Mouse (Mus musculus) urinary bladder, adult 2 months (tissue): Measurements from ENCODE around the gene Ppp1r16b. TPM values are rescaled to one million over a fixed set of nuclear protein-coding genes. Genes with fewer than 3 reads are reported as not detected.

Source experiments
- DNase-seq: peaks from one replicate; pipeline ENCODE4 v3.0.0; 2022; ENCODE audit warnings: low spot score
- polyA plus RNA-seq: library from polyadenylated mRNA; depleted of rRNA; stranded (reverse); fragments of >200 nt; gene quantifications from 2 replicates; pipeline ENCODE4 v1.2.3, GENCODE M21; 2012

Gene Ppp1r16b
- polyA plus RNA-seq, 1 experiment, result 0.95 TPM

GRCm38 (mm10) chr2:158690116-158690515 is 24.9 kb downstream of the Ppp1r16b start:
- no peak for DNase-seq

GRCm38 (mm10) chr2:158692191-158692590 is 27.0 kb downstream of the Ppp1r16b start:
- no peak for DNase-seq

DNA sequence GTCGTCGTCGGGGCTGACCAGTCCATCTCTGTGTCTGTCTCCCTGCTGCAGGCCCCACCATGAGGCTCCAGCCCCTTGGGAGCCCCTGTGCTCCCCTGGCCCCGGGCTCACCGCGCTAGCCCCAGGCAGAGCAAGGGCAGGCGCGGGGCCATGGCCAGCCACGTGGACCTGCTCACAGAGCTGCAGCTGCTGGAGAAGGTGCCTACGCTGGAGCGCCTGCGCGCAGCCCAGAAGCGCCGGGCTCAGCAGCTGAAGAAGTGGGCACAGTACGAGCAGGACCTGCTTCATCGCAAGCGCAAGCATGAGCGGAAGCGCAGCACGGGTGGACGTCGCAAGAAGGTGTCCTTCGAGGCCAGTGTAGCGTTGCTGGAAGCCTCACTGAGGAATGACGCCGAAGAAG is 30.6 kb downstream of the Ppp1r16b start:
- no peak for DNase-seq

- no peak for DNase-seq
Measured at GRCm38 (mm10) chr2:158696451-158696850, 31.3 kb downstream of the Ppp1r16b start.

GRCm38 (mm10) chr2:158699908-158700307 is 34.7 kb downstream of the Ppp1r16b start:
- no peak for DNase-seq

DNA sequence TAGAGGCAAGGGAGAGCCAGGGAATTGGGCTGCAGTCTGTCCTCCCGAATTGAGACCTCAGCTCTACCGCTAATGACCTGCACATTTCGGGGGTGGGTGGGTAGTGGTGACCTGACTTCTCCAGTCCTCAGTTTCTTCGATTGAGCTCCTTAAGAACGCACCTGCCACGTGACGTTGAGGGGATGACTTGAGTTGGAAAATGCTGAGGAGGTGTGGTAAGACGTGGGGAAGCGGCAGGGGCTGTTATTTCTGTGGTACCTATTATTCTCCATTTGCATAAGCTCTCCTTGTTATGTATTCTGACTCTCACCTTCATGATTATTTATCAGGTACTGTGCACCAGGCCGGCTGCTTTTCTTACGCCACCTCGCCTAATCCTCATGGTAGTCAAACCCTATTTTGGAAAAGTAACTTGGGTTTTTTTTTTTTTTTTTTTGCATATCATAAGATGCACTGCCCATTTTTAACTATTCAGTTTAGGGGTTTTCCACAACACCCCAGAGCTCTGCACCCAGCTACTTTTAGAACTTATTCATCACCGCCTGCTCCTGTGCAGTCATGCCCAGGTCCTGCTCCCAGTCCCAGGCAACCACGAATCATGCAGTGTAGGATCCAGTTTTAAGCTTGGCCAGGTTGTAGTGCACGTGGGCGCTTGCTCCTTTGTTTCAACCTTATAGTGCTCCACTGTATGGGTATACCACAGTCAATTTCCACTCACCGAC is 35.5 kb downstream of the Ppp1r16b start:
- DNase-seq, result no peak

DNA sequence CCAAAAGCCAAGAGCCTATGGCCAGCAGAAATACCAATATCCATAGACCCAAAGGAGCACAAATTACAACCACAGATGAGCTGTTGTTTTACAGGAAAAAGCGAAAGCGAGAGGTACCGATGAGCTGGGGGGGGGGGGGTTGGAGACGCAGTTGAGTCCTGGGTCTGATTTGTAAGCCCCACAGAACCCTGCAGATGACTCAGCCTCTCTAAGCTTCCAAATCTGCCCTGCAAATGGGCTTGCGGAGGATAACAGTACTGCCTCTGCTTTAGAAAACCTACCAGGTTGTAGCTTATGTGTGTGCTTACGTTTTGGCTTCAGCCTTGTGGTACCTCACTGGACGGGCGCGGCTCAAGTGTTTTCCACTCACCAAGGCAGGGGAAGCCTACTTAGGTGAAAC is 36.3 kb downstream of the Ppp1r16b start:
- no peak for DNase-seq

DNA sequence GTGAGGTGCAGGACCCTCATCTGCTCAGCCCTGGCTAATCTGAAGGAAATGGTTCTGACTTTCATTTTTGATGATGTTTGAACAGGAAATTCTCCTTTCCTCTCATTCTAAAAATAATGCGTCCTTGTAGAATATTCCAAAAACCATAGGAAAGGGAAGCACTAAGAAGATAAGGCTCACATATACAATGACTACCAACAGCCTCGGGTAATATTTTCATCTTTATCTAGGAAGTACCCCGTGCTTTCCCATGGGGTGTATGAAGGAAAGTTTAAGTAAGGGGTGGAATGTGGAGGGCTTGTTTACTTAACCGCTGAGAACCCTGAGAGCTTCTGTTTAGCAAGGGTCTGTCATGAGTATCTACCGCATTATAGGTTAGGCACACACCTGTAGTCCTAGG is 37.0 kb downstream of the Ppp1r16b start:
- DNase-seq, result no peak

- DNase-seq, result no peak
Measured at GRCm38 (mm10) chr2:158704720-158705119, 39.5 kb downstream of the Ppp1r16b start.

GRCm38 (mm10) chr2:158705529-158705928 is 40.3 kb downstream of the Ppp1r16b start:
- DNase-seq, result no peak

DNA sequence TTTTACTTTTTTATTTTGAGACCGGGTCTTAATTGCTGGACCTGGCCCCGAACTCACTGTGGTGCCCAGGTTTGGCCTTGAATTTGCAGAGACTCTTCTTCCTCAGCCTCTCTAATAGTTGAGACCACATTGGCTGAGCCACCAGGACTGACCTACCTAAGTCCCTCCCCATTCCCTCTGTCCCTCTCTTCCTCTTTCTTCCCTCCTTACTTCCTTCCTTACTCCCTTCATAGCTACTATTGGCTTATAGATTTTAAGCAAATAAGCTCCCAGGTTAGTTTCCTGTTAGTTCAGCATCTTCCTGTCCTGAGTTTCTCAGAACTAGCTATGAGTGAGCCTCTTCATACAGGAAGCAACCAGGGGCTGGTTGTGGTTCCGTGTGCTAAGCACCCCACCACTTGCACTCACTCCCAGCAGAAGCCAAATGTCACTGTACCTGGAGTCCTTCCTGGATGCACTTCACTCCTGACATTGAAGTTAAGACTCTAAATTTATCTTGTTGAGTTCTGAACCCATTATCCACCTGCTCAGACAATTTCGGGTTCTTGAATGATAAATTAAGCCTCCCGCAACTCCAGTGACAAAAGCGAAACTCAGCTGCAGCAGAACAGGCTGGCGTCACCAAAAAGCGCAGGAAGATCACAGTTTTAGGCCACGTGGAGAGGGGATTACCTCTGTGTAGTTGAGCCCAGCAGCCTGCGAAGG is 41.7 kb downstream of the Ppp1r16b start:
- no peak for DNase-seq

DNA sequence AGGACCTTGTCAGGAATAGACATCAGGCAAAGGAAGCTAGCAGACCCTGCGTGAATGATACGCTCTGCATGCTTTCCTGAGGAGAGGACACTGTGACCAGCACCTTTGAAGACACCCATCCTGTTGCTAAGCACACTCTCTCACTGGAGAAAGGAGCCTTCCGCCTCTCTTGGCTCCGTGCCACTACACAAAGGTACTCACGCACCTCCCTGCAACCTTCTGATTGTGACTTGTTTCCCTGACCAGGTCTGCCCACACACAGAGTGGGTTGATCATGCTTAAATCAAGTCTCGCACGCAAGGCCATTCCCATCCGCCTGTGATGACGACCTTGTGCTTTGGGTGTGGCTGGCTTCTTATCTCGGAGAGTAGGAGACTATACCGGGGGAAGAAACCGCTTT is 42.9 kb downstream of the Ppp1r16b start:
- DNase-seq, result no peak

DNA sequence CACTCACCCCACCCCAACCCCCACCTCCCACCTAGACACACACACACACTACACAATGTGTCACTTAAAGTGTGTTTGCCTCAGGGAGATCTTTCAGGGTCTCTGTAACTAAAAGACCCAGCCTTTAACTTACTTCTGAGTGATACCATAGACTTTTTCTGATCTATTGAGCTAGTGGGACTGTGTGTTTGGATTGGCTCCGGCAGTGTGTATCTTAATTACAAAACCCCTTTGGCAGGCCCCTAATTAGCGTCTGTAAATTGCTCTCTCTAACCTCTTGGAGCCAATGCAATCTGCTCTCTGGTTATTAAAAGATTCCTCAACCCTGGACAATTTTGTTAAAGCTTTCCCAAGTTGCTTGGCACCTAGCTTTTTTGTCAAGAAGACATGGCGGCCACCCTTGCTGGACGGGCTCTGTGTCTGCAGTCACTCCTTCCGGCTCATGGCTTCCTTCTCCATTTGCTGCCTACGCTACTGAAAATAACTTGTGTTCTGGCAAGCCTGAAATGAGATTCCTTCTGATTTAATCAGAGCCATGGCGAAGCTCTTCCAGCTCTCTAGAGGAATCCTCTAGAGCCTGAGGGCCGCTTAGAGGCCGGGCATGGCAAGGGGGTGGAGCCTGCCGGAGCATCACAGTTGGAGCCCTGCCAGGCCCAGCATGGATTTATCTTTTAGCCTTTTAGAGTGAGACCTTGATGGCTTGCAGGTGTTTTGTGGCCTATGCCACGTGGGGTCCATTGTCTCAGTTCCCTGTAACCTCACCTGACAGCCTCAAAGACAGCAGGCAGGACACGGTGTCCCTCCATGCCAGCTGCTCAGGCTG is 46.9 kb downstream of the Ppp1r16b start:
- DNase-seq, result no peak

DNA sequence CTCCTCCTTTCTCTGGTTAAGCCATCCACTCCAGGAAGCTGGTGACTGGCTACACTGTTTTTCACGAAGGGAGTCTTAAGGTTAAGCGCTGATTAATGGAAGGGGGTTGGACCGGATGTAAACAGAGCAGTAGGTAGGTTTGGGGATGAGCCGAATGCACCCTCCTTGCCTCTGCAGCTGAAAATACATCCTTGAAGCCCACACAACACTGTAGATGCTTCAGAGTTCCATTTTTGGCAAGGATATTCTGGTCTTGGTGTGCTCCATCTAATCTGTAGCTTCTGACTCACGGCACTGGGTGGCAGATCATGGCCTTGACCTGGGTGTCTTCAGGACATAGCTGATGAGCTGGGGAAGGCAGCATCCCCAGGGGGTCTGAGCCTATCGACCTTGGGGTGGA is 49.6 kb downstream of the Ppp1r16b start:
- no peak for DNase-seq

GRCm38 (mm10) chr2:158716066-158716465 is 50.9 kb downstream of the Ppp1r16b start:
- DNase-seq, result no peak

DNA sequence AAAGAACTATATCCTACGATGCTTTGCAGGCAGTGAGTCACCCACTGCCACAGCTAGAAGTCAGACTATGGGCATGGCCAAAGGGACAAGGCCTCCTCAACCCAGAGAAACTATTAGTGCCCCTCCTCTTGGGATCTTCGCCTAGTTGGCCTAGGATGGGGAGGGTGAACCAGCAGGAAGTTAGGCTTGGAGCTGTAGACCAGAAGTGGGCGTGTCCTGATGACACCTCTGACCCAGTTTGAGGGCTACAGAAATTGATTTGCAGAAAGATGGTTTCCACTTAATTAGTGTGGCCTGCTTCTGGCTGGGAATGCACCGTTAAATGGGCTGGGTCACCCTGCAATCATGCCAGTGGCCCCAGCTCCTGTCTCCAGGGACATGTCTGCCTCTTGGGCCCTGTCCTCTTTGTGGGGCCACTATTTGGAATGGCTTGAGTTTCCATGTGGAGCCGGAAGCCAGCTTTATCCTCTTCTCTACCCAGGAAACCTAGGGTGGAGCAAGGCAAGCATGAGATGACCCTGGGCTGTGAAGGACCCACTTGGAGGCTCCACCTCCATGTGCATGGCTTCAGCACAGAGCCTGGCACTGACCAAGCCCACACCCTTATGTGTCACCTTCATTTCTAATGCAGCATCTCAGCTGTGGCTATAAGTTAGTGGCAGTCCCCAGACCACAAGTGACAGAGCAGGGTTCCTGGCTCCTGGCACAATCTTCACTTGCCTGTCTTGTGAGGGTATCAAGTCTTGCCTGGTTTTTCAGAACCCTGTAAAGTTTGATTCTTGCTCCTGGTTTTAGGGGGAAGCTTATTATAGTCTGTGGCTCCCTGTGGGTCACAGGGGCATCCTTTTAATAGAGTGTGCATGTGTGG is 52.6 kb downstream of the Ppp1r16b start:
- DNase-seq, result no peak

- DNase-seq, result no peak
Measured at GRCm38 (mm10) chr2:158718816-158719549, 53.8 kb downstream of the Ppp1r16b start.

- DNase-seq, result no peak
Measured at GRCm38 (mm10) chr2:158720715-158721370, 55.6 kb downstream of the Ppp1r16b start.

DNA sequence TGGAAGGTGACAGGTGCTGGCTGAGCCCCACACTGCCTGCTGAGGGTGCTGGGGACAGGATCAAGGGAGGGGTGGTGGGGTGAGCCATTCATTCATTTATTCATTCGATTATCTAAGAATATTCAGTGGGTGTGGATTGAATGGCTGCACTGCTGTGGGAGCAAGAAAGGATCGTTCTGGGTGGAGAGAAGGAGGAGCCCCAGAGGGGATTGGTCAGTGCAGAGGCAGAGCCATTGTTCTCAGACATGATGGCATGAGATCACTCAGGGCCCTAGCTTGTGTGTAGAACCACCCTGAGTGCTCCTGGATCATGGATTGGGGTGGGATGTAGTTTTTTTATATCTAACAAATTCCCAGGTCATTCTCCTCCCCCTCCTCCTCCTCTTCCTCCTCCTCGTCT is 56.3 kb downstream of the Ppp1r16b start:
- no peak for DNase-seq

DNA sequence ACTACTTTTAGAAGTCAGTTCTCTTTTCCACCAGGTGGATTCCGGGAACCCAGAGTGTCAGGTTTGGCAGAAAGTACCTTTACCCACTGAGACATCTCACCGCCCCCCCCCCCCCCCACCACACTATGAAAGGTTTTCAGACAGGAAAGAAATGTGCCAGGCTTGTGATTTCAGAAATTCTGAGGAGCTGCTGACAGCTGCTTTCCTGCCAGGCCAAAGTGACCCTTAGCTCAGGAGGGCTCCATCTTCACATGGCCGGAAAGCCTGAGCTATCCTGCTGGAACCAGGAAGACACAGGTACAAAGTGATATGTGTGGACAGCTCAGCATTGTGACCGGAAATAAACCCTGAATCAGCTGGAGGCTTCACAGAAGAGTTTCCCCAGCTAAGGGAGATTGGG is 56.9 kb downstream of the Ppp1r16b start:
- no peak for DNase-seq
